Mouse (Mus musculus) brain, embryonic 18.5 days (tissue): Measurements from ENCODE around the gene Pno1.
"Not testable (repeated sequence)": the region's sequence is repeated elsewhere in the genome, so short reads cannot be mapped to it uniquely, and the experiment has no call there.

ENCODE experiments used
- DNase-seq: peaks from one replicate; pipeline ENCODE4 v3.0.0-alpha.2; 2012; ENCODE audit warnings: low read depth, low spot score

Gene Pno1

GRCm38 (mm10) chr11:17211258-17212140 is at the start of gene Pno1:
Gene Pno1, minus strand, starts transcription at chr11:17211568.
- peak; percentile 94 for DNase-seq

- DNase-seq: no peak
These were observed 46.5 kb upstream of the Pno1 start for GRCm38 (mm10) chr11:17257861-17258260.

GRCm38 (mm10) chr11:17257443-17257842 is 46.1 kb upstream of the Pno1 start, which contains the start of gene C1d:
Gene C1d, plus strand, starts transcription at chr11:17257579.
- DNase-seq: peak; percentile 87

GRCm38 (mm10) chr11:17256813-17257365 is 45.5 kb upstream of the Pno1 start:
- no peak for DNase-seq

- no peak for DNase-seq
These were observed 37.3 kb upstream of the Pno1 start for GRCm38 (mm10) chr11:17248715-17249114.

GRCm38 (mm10) chr11:17238598-17238997 is 27.2 kb upstream of the Pno1 start:
- not testable (repeated sequence) for DNase-seq

- no peak for DNase-seq
These were observed 25.2 kb upstream of the Pno1 start for GRCm38 (mm10) chr11:17236449-17237037.

- DNase-seq: no peak
These were observed 21.4 kb upstream of the Pno1 start for GRCm38 (mm10) chr11:17232792-17233191.

GRCm38 (mm10) chr11:17221126-17221525 is 9.8 kb upstream of the Pno1 start:
- no peak for DNase-seq

GRCm38 (mm10) chr11:17215475-17215874 is 4.1 kb upstream of the Pno1 start:
- DNase-seq: no peak

- DNase-seq: no peak
These were observed 1.6 kb upstream of the Pno1 start for GRCm38 (mm10) chr11:17212903-17213509.

GRCm38 (mm10) chr11:17212141-17212495 is 750 bp upstream of the Pno1 start:
- DNase-seq: no peak

- no peak for DNase-seq
These were observed 8.9 kb downstream of the Pno1 start for GRCm38 (mm10) chr11:17202481-17202880.

- no peak for DNase-seq
These were observed 10.4 kb downstream of the Pno1 start for GRCm38 (mm10) chr11:17200936-17201335.

GRCm38 (mm10) chr11:17199840-17200501 is 11.4 kb downstream of the Pno1 start:
- DNase-seq: no peak

- no peak for DNase-seq
These were observed 12.2 kb downstream of the Pno1 start for GRCm38 (mm10) chr11:17199170-17199569.

- DNase-seq: no peak
These were observed 19.1 kb downstream of the Pno1 start for GRCm38 (mm10) chr11:17192151-17192844.

- DNase-seq: no peak
These were observed 22.6 kb downstream of the Pno1 start for GRCm38 (mm10) chr11:17188786-17189185.

GRCm38 (mm10) chr11:17187649-17188048 is 23.7 kb downstream of the Pno1 start:
- DNase-seq: no peak

- DNase-seq: no peak
These were observed 28.2 kb downstream of the Pno1 start for GRCm38 (mm10) chr11:17183165-17183564.

- no peak for DNase-seq
These were observed 29.6 kb downstream of the Pno1 start, which contains the start of gene Wdr92 for GRCm38 (mm10) chr11:17181807-17182206. Gene Wdr92, plus strand, starts transcription at chr11:17182107.
